Mouse (Mus musculus) heart, embryonic 10.5 days (tissue): ENCODE data around the gene Rere. TPM values are rescaled to one million over a fixed set of nuclear protein-coding genes. Genes with fewer than 3 reads are reported as not detected.

Source experiments
- DNase-seq: peaks from one replicate; pipeline ENCODE4 v3.0.0-alpha.2; 2017; ENCODE audit warnings: low spot score
- H3K27ac ChIP-seq: fragments of 300-500 bp; sonication (generic); 2 replicates; pipeline ENCODE4 v1.5.1; 2016; ENCODE audit warnings: mild to moderate bottlenecking
- H3K27me3 ChIP-seq: fragments of 300-500 bp; sonication (generic); 2 replicates; pipeline ENCODE4 v1.6.1; 2016; ENCODE audit warnings: mild to moderate bottlenecking; ENCODE audit not compliant: poor library complexity, insufficient read depth, severe bottlenecking
- H3K36me3 ChIP-seq: fragments of 300-500 bp; sonication (generic); 2 replicates; pipeline ENCODE4 v1.6.1; 2016; ENCODE audit warnings: mild to moderate bottlenecking, moderate library complexity
- H3K4me1 ChIP-seq: fragments of 300-500 bp; sonication (generic); 2 replicates; pipeline ENCODE4 v1.6.1; 2016; ENCODE audit warnings: mild to moderate bottlenecking
- H3K4me3 ChIP-seq: fragments of 300-500 bp; sonication (generic); 2 replicates; pipeline ENCODE4 v1.5.1; 2016; ENCODE audit warnings: mild to moderate bottlenecking, moderate library complexity
- H3K9me3 ChIP-seq: fragments of 300-500 bp; sonication (generic); 2 replicates; pipeline ENCODE4 v1.6.1; 2016; ENCODE audit warnings: mild to moderate bottlenecking, moderate library complexity
- WGBS: fragments of 180-500 bp; shearing (Covaris S2); methylation state at CpG from one replicate; pipeline ENCODE4 v1.1.7; 2016; 5-methylcytosine and 5-hydroxymethylcytosine counted together
- polyA plus RNA-seq: library from polyadenylated mRNA; unstranded; fragments of >200 nt; fragmentation: Nextera tagmentation; extraction: Ambion mirVana; gene quantifications from 2 replicates; pipeline ENCODE4 v1.2.1, GENCODE M21; 2016

Rere gene
- polyA plus RNA-seq, 1 experiment from 2014 or later, result 31.6 TPM

DNA sequence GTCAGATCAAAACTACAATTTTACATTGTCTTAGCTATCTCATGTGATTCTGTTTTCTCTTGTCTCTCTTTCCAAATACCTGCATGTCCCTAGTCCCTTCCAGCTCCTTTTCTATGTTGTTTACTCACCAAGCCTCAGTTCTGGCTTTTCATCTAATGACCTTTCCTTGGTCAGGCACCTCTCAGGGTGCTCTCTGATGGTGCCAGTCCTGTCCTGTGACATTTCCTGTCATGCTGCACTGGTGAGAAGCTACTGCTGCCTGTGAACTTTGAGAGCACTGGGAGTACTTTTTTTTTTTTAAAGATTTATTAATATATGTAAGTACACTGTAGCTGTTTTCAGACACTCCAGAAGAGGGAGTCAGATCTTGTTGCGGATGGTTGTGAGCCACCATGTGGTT is 25.8 kb downstream of the Rere start:
- no peak overlapping the region for H3K4me3 ChIP-seq
- no peak for DNase-seq
- no peaks in the 10 kb centered on the region for H3K27me3 ChIP-seq
- H3K9me3 ChIP-seq, result no peaks in the 10 kb centered on the region
- no peak overlapping the region for H3K27ac ChIP-seq
- WGBS, result 95% methylated on average over 1 of the region's 1 CpGs
- no peaks in the 10 kb centered on the region for H3K36me3 ChIP-seq
- H3K4me1 ChIP-seq, result peaks cover 57% of the 10 kb centered on the region

GRCm38 (mm10) chr4:150311431-150311830 is 30.0 kb downstream of the Rere start:
- Histone ChIP-seq H3K27me3 (no peaks in the 10 kb centered on the region), H3K4me3 (no peak overlapping the region), H3K36me3 (no peaks in the 10 kb centered on the region), H3K27ac (peak overlapping the region; percentile 31; the same call in 1 of the 2 replicates), H3K4me1 (peaks cover 62% of the 10 kb centered on the region), H3K9me3 (no peaks in the 10 kb centered on the region)
- WGBS, result 59% methylated on average over 2 of the region's 2 CpGs
- no peak for DNase-seq

DNA sequence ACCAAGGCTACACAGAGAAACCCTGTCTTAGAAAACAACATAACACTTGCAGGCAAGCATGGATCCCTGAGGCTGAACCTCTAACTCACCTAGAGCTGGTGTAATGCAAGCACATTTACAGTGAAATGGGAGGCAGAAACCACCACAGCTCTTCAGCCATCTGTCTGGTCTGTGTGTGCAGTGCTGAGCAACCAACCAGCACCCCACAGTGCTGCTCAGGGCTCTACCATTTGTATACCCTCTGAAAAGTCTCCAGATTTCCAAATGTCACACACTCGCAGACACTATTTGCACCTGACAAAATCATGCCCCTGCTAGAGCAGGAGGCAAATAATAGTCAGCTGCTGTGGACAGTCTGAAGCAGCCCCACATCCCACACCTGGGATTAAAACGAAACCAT is 31.2 kb downstream of the Rere start:
- Histone ChIP-seq H3K36me3 (no peaks in the 10 kb centered on the region), H3K27ac (0 out of 2 replicates have a peak overlapping the region, but pooled peaks have one; percentile 2), H3K4me1 (peaks cover 57% of the 10 kb centered on the region), H3K4me3 (no peak overlapping the region), H3K9me3 (no peaks in the 10 kb centered on the region), H3K27me3 (no peaks in the 10 kb centered on the region)
- 85% methylated on average over 2 of the region's 2 CpGs for WGBS
- DNase-seq, result no peak

- no peak overlapping the region for H3K27ac ChIP-seq
- H3K36me3 ChIP-seq, result no peaks in the 10 kb centered on the region
- no peaks in the 10 kb centered on the region for H3K9me3 ChIP-seq
- H3K4me3 ChIP-seq, result no peak overlapping the region
- H3K27me3 ChIP-seq, result no peaks in the 10 kb centered on the region
- peaks cover 48% of the 10 kb centered on the region for H3K4me1 ChIP-seq
- DNase-seq, result no peak
- WGBS, result 90% methylated on average over 19 of the region's 19 CpGs
Measured at GRCm38 (mm10) chr4:150315301-150315700, 33.9 kb downstream of the Rere start.

DNA sequence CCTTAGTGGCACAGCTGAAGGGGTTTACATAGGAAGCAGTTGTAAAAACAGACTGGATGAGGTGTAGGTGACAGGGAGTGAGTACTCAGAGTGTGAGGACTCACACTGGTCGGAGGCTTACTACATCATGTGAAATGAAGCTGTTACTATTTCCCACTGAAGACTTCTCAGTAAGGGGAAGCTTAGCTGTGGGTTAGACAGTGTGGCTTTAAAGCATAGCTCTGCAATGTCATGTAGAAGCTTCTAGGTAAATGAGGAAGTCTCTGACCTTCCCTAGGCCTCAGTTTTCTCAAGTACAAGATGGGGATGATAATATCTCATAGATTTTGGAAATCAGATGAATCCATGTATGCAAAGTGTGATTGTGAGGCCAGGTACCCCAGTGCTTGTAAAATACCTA is 35.1 kb downstream of the Rere start:
- no peak overlapping the region for H3K27ac ChIP-seq
- H3K4me3 ChIP-seq, result no peak overlapping the region
- H3K9me3 ChIP-seq, result no peaks in the 10 kb centered on the region
- 87% methylated on average over 1 of the region's 1 CpGs for WGBS
- H3K27me3 ChIP-seq, result no peaks in the 10 kb centered on the region
- peaks cover 35% of the 10 kb centered on the region for H3K4me1 ChIP-seq
- no peaks in the 10 kb centered on the region for H3K36me3 ChIP-seq
- no peak for DNase-seq

- 92% methylated on average over 3 of the region's 3 CpGs for WGBS
- Histone ChIP-seq H3K27me3 (no peaks in the 10 kb centered on the region), H3K36me3 (0 out of 2 replicates have a peak, but pooled peaks cover 3% of the 10 kb centered on the region), H3K9me3 (no peaks in the 10 kb centered on the region), H3K27ac (no peak overlapping the region), H3K4me3 (no peak overlapping the region), H3K4me1 (no peaks in the 10 kb centered on the region; the same call in 1 of the 2 replicates)
- DNase-seq, result no peak
Measured at GRCm38 (mm10) chr4:150325046-150325801, 43.8 kb downstream of the Rere start.

DNA sequence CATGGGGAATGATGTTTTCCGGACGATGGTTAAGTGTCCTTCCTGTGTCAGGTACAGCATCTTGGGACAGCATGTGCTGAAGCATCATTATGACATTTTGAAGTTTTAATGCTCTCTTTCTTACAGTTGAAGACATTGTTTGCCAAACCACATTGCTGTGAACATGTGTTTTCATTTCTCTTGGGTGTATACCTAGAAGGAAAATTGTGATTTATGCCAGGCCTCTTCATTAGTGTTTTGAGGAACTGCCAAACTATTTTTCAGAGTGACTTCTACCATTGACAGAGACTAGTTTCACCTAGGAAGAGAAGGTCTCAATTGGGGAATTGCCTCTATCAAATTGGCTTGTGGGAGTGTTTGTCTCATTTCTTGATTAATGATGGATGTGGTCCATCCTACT is 44.6 kb downstream of the Rere start:
- H3K27ac ChIP-seq, result no peak overlapping the region
- 0 out of 2 replicates have a peak, but pooled peaks cover 6% of the 10 kb centered on the region for H3K36me3 ChIP-seq
- H3K9me3 ChIP-seq, result no peaks in the 10 kb centered on the region
- DNase-seq, result no peak
- no peak overlapping the region for H3K4me3 ChIP-seq
- H3K4me1 ChIP-seq, result no peaks in the 10 kb centered on the region
- WGBS, result 88% methylated on average over 2 of the region's 2 CpGs
- H3K27me3 ChIP-seq, result no peaks in the 10 kb centered on the region

DNA sequence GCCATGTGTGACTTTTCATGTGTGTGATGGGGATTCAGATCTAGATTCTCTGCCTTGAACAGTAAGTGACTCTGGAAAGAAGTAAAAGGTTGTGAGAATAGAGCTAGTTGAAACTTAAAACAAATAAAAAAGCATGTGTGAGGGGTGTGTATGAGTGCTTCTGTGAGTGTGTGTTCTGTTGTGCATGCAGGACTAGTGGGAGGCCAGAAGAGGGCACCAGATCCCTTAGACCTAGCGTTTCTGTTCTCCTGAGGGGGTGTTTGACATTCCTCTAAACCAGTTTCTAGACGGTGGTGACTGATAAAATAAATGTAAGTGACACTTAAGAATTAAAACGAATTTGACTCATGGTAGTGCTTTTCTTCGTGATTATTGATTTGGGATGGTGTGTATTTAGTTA is 46.0 kb downstream of the Rere start:
- DNase-seq, result no peak
- H3K36me3 ChIP-seq, result 0 out of 2 replicates have a peak, but pooled peaks cover 6% of the 10 kb centered on the region
- H3K27me3 ChIP-seq, result no peaks in the 10 kb centered on the region
- no peak overlapping the region for H3K27ac ChIP-seq
- 75% methylated on average over 4 of the region's 4 CpGs for WGBS
- H3K4me1 ChIP-seq, result no peaks in the 10 kb centered on the region
- no peak overlapping the region for H3K4me3 ChIP-seq
- H3K9me3 ChIP-seq, result no peaks in the 10 kb centered on the region

DNA sequence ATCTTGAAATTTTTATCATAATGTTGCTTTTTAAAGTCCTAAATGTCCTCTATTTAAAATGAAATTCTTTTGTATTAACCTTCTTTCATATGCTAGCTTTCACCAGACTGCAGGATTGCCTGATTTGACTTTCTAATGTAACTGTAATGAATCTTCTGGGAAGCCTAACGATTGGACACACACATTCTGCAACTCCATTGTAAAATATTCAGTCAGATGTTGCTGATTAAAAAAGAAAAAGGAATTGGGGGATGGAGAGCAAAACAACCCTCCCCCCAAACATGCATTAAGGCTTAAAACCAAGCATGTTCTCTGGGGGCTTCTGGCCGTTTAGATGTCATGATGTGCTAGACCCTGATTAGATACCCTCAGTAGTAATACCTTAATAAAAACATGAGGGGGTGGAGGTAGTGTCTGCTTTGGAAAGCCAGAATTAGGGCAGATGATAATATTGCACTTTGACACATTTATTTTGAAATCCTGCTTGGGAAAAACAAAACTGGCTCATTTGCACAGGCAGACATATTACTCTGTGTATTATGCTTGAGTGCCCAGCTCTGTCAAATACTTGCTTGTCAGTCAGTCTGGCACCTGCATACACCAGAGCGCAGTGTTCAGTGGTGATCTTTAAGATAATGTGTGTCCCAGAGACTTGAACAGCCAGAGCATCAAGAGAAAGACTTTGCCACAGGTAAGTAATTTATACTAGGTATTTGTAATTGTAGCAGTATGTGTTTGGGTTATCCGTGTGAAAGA is 52.7 kb downstream of the Rere start:
- no peak for DNase-seq
- Histone ChIP-seq H3K36me3 (peaks cover 13% of the 10 kb centered on the region; the same call in 1 of the 2 replicates), H3K27me3 (no peaks in the 10 kb centered on the region), H3K9me3 (no peaks in the 10 kb centered on the region), H3K4me3 (no peak overlapping the region), H3K27ac (no peak overlapping the region), H3K4me1 (no peaks in the 10 kb centered on the region)
- WGBS, result 81% methylated on average over 4 of the region's 4 CpGs

- DNase-seq, result no peak
- Histone ChIP-seq H3K9me3 (no peaks in the 10 kb centered on the region), H3K36me3 (peaks cover 7% of the 10 kb centered on the region; the same call in 1 of the 2 replicates), H3K4me3 (no peak overlapping the region), H3K4me1 (no peaks in the 10 kb centered on the region), H3K27me3 (no peaks in the 10 kb centered on the region), H3K27ac (no peak overlapping the region)
- WGBS, result 86% methylated on average over 1 of the region's 1 CpGs
Measured at GRCm38 (mm10) chr4:150337260-150337659, 55.8 kb downstream of the Rere start.

- Histone ChIP-seq H3K27me3 (no peaks in the 10 kb centered on the region), H3K9me3 (no peaks in the 10 kb centered on the region), H3K36me3 (peaks cover 4% of the 10 kb centered on the region; the same call in 1 of the 2 replicates), H3K27ac (no peak overlapping the region), H3K4me3 (no peak overlapping the region), H3K4me1 (no peaks in the 10 kb centered on the region)
- DNase-seq, result no peak
- 69% methylated on average over 8 of the region's 8 CpGs for WGBS
Measured at GRCm38 (mm10) chr4:150338906-150339650, 57.6 kb downstream of the Rere start.

DNA sequence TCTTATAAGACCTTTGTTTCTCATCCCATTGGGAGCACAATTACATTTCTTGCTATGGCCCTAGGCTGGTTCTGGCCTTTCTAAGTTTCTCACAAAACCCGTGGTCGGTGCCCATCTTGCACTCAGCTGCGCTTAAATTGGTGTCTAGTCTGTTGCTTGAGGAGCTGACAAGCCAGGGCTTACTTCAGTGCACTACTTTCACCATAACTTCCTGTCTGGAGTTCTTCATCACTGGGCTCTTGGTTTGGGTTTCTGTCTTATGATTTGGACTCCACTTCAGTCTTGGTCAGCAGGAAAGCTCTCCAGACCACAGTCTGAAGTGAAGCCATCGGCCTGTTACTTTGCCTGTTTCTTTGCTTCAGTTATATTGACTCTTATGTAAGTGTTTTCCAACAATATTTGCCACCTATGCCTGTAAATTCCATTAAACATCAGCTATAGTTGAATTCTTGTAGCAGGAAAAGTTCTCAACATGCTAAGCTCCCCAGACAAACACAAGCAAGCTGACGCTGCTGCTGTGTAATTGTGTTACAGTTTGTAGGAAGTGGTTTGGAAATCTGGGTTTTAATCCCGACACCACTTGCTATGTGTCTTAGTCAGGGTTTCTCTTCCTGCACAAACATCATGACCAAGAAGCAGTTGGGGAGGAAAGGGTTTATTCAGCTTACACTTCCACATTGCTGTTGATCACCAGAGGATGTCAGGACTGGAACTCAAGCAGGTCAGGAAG is 59.5 kb downstream of the Rere start:
- Histone ChIP-seq H3K27me3 (no peaks in the 10 kb centered on the region), H3K4me3 (no peak overlapping the region), H3K36me3 (peaks cover 3% of the 10 kb centered on the region; the same call in 1 of the 2 replicates), H3K4me1 (no peaks in the 10 kb centered on the region), H3K9me3 (no peaks in the 10 kb centered on the region), H3K27ac (no peak overlapping the region)
- DNase-seq, result no peak
- WGBS, result 91% methylated on average over 6 of the region's 6 CpGs
